Mouse (Mus musculus): ENCODE data around the gene Tbc1d10c.

Tbc1d10c gene

DNA sequence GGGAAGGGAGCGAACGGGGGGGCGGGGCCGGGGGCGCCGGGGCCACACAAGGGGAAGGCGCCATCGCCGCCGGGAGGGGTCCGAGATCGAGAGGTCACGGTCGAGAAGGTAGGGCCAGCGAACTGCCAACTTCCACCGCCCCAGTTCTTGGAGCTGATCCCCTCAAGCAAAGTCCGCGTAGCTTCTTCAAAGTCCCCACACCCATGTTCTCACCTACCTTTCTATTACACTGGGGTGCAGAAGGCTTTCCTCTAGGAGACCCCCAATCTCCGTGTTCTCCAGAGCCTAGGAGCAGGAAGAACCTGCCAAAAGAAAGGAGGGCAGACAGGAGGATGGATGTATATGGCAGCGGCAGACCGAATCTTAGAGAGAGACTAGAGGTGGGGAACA is 24.4 kb upstream of the Tbc1d10c start:
- in situ Hi-C loops (cut with MboI), result no loop called here

DNA sequence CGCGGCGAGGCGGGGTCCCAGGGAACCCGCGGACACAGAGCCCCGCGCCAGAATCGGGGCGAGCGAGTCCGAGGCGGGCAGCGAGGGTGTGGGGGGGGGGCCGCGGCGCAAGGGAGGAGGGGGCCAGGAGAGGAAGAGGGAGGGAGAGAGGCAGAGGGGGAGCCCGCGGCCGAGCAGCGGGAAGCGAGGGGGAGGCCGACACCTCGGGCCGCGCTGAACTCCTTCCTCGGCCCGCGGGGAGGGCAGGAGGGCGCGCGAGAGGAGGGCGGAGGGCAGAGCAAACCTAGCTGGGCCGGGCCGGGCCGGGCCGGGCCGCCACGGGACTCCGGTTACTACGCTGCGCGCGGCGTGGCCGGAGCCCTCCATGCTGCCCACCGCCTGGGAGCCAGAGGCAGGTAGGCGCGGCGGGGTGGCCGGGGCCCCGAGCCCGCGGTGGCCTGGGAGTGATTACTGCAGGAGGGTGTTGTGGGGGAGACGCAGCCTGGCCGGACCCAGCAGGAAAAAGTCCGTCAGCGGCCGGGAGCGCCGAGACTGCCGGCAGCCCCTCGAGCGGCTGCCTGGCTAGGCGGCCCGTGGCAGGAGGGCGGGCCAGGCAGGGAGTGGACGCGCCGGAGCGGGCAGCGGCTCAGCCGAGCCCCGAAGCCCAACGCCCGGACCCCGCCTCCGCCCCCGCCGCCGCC is 23.8 kb upstream of the Tbc1d10c start:
- in situ Hi-C loops (cut with MboI), result no loop called here

DNA sequence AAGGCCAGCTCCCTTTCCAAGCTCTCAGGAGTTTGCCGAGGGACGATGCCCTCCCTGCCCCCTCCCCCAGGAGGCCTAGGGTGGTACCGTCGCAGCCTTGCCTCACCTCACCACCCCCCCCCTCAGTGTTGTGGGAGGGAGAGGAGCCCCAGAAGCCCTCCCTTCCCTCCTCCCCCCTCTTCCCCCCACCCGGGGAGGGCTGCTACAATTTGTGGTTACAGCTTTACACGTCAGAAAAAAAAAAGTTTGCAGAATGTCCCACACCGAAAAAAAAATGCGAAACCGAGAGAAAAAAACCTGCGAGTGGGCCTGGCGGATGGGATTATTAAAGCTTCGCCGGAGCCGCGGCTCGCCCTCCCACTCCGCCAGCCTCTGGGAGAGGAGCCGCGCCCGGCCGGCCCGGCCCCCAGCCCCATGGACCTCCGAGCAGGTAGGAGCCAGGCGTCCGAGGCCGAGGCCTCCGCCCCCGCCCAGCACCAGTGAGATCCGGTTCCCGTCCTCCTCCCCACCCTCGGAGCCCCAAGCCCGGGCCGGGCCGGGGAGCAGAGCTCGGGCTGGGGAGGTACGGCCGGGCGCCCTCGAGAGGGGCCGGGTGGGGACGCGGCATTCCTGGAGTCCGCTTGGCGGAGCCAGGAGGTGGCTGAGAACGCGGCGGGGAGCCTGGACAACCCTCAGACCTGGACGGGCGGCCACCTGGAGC is 23.1 kb upstream of the Tbc1d10c start, which contains the start of the genes Clcf1 and AC109138.7:
Gene Clcf1 (plus strand): TSS at position 168 of the 700 bp plus-strand sequence.
Gene AC109138.7 (plus strand): TSS at position 287 of the 700 bp plus-strand sequence.
- in situ Hi-C loops (cut with MboI), result no loop called here

DNA sequence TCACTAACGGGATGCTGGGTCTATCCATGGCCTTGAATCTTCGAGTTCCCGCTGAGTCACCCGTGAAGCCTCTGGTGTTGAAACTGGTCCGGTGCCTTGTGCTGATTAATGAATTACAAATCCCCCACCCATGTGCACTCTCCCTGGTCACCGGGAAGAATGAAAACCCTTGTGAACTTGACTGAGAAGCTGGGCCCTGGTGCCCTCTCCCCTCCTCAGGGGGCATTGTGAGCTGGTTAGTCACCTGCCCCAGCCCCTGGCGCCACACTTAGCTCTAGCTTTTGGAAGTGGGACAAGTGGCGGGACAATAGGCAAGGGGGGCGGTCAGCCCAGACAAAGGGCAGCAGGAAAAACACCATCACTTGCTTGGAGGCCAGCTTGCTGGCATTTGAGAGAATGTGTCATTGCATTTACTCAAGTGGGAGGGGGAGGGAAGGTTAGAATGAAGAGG is 22.5 kb upstream of the Tbc1d10c start:
- in situ Hi-C loops (cut with MboI), result no loop called here

- in situ Hi-C loops (cut with MboI), result no loop called here
Measured at GRCm38 (mm10) chr19:4211891-4212588, 21.0 kb upstream of the Tbc1d10c start.

DNA sequence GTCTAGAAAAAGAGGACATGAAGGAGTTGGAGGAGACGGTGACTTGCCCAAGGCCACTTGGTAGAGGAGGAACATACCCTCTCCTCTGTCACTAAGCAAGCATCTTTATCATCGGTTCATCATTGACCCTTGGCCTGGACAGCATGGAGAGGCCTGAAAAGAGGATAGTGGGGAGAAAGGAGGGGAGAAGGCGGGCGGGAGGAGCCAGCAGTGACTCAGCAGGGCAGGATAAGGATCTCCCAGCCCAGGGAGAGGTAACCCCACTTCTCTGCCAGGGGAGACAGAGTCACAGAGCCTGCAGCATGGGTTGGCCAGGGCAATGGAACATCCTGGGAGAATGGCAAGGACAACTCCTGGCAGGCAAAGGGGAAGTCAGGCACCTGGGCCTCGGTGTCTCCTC is 17.5 kb upstream of the Tbc1d10c start:
- in situ Hi-C loops (cut with MboI), result loop anchor here (5.0 kb wide), 1 partner anchor 39 kb away; no protein-coding TSS in a partner anchor

- in situ Hi-C loops (cut with MboI), result loop anchor here (5.0 kb wide), 1 partner anchor 40 kb away; no protein-coding TSS in a partner anchor
Measured at GRCm38 (mm10) chr19:4206971-4207370, 15.9 kb upstream of the Tbc1d10c start.

GRCm38 (mm10) chr19:4204889-4205288 is 13.8 kb upstream of the Tbc1d10c start:
- in situ Hi-C loops (cut with MboI), result loop anchor here (5.0 kb wide), 1 partner anchor 42 kb away; no protein-coding TSS in a partner anchor

DNA sequence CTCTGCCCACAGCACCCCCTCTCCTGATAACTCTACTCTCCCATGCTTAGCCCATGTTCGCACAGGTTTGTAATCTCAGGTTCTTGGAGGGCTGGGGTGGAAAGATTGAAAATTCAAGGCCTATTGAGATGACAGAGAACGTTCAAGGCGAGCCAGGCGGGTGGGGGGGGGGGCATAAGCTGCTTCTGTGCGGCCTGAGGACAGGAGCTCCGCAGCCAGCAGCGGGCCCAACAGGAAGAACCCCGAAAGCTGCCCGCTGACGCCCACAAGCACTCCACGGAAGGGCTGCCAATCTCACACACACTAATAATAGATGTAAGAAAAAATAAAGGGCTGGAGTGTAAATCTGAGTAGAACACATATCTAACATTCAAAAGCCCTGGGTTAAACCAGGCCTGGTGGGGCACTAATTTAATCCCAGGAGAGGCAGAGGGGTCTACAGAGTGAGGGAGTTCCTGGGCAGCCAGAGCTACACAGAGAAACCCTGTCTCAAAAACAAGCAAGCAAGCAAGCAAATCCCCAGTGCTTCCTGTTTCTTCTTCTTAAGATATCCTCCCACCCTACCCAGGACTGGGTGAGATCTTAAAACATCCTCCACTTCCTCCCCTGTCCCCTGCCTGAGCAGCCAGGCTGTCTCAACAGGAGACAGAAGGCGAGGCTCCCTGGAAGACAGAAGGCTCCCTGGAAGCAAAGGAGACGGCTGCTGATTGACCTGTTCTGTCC is 12.7 kb upstream of the Tbc1d10c start:
- in situ Hi-C loops (cut with MboI), result no loop called here

GRCm38 (mm10) chr19:4203148-4203547 is 12.1 kb upstream of the Tbc1d10c start:
- in situ Hi-C loops (cut with MboI), result no loop called here

DNA sequence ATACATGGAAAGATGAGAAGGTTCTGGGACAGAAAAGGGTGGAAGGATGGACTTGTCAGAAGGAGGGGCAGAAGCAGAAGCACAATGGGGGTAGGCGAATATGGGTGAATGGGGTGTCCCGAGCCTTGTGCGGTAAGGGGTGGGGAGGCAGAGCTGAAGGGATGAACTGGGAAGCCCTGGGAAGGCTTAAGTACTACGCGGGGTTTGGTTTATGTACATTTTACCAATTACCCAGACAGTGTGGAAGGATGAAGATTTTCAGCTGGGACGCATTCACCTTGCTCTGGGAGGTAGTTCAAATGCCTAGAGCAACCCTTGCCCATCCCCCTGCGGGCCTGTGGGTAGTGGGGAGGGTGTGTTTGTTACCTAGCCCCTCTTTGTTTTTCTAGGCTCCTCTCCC is 11.1 kb upstream of the Tbc1d10c start:
- in situ Hi-C loops (cut with MboI), result no loop called here

DNA sequence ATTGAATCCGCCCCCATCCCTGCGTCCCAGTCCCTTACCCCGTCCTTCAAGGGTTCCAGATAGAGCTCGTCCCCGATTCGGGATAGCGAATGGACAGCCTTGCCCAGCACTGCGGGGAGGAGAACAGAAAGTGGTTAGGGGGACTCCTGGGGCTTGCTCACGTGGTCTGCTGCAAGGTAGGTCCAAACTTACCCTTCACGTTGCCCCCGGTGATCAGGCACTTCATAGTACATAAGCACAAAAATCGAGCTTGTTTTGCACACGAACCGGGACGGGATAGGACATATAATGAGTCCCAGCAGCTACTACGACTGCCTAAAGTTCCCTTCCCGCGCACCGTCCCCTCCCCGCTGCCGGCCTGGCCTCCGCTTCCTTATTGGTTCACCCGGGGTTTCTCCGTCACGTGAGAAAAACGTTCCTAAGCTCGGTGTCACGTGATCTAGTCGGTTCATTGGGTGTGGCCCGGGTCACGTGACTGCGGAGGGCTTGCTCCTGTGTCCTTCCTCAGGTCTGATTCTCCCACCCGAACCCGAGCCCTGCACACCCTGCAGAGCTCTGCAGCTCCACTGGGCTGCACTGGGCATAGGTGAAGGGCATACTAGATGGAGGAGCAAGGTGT is 10.3 kb upstream of the Tbc1d10c start, which contains the start of gene Rad9a:
Gene Rad9a (minus strand): TSS at position 372 of the 619 bp plus-strand sequence.
- in situ Hi-C loops (cut with MboI), result no loop called here

DNA sequence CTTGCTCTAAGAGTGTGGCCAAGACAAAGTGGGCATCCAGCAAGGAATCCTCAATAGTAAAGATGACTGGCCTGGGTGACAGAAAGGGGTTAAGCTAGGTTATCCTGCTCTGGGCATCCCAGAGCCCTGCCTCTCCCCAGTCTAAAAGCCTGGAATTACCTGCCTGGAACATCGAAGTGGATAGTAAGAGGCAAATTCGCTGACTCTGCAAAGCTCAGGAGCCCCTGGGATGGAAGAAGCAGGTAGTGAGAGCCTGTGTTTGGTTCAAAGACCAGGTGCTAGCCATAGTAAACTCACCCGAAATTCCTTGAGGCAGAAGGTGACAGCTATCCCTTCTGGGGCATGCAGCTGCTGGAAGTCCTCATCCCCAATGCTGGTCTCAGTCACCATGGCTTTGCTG is 6.1 kb upstream of the Tbc1d10c start:
- in situ Hi-C loops (cut with MboI), result no loop called here

DNA sequence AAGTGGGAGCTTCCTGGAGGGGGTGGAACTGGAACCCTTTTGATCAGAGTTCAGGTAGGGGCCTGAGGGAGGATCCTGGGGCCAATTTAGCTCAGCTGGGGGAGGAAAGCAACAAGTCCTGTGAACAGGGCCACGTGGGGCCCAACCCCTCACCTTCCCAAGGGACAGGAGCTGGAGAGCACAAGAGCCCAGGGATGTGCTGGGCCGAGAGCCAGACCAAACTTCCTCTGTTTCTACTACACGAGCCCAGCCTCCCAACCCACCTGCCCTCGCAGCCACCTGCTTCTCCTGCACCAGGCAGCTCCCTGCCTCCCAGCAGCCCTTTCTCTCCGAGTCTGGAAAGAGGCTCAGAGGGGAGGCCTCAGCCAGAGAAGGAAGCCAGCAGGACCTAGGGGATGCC is 5.5 kb upstream of the Tbc1d10c start:
- in situ Hi-C loops (cut with MboI), result no loop called here

GRCm38 (mm10) chr19:4196048-4196447 is 5.0 kb upstream of the Tbc1d10c start:
- in situ Hi-C loops (cut with MboI), result no loop called here

GRCm38 (mm10) chr19:4194776-4195650 is 3.9 kb upstream of the Tbc1d10c start:
- in situ Hi-C loops (cut with MboI), result no loop called here

- in situ Hi-C loops (cut with MboI), result no loop called here
Measured at GRCm38 (mm10) chr19:4194021-4194724, 3.1 kb upstream of the Tbc1d10c start.

DNA sequence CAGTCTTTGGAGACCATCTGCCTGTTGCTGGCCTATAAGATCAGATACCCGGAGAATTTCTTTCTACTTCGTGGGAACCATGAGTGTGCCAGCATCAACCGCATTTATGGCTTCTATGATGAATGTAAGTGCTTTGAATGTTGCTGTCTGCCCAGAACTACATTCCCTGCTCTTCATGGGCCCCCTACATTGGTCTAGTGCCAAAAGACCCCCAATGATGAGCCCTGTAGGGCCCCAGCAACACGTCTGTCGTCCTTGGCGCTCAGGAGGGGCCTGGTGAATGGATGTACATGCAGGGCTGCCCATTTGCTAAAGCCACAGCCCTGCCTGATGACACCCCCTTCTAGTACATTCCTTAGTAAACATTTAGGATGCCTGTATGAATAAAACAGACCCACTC is 2.0 kb upstream of the Tbc1d10c start:
- in situ Hi-C loops (cut with MboI), result no loop called here

- in situ Hi-C loops (cut with MboI), result no loop called here
Measured at GRCm38 (mm10) chr19:4192251-4192985, 1.3 kb upstream of the Tbc1d10c start.
